Mouse (Mus musculus) erythroblast, adult 5-6 weeks (primary cell): ENCODE results near the gene Nck2. TPM values are rescaled to one million over a fixed set of nuclear protein-coding genes. Genes with fewer than 3 reads are reported as not detected.

ENCODE experiments used
- ATAC-seq: replicated peaks from 2 replicates; pipeline ENCODE4 v1.8.0; 2016; ENCODE audit warnings: moderate number of reproducible peaks, mild to moderate bottlenecking, moderate TSS enrichment, inconsistent platforms; ENCODE audit not compliant: poor library complexity, low FRiP score, severe bottlenecking
- total RNA-seq, 2 experiments: library from RNA; stranded (forward) in 1 of 2; stranded (reverse) in 1 of 2; fragments of 150-400 nt in 1 of 2; fragments of 200-764, 138-1000 nt in 1 of 2; gene quantifications; 2 replicates each; pipeline versions ENCODE4 v1.2.3 to v1.2.4; 2015 to 2017; ENCODE audit warnings: low replicate concordance in 2 of 2

Gene Nck2
- total RNA-seq, 2 experiments from 2014 or later = 0.77 to 2.4 TPM

DNA sequence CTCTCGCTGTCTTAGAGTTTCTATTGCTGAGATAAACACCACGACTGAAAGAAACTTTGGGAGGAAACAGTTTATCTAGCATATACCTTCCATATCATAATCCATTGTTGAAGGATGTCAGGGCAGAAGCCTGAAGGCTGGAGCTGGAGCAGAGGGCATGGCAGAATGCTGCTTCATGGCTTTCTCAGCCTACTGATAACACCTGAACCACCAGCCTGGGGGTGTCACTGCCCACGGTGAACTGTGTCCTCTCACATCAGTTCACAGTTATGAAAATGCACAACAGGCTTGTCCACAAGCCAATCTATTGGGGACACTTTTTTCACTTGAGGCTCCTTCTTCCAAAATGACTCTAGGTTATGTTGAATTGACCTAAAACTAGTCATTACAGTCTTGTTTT, 114.0 kb downstream of the Nck2 start:
- ATAC-seq = peak; percentile 52

- peak; percentile 81 for ATAC-seq
Measured at GRCm38 (mm10) chr1:43559043-43559692, 114.8 kb downstream of the Nck2 start.

GRCm38 (mm10) chr1:43561085-43561484, 116.7 kb downstream of the Nck2 start:
- no peak for ATAC-seq

DNA sequence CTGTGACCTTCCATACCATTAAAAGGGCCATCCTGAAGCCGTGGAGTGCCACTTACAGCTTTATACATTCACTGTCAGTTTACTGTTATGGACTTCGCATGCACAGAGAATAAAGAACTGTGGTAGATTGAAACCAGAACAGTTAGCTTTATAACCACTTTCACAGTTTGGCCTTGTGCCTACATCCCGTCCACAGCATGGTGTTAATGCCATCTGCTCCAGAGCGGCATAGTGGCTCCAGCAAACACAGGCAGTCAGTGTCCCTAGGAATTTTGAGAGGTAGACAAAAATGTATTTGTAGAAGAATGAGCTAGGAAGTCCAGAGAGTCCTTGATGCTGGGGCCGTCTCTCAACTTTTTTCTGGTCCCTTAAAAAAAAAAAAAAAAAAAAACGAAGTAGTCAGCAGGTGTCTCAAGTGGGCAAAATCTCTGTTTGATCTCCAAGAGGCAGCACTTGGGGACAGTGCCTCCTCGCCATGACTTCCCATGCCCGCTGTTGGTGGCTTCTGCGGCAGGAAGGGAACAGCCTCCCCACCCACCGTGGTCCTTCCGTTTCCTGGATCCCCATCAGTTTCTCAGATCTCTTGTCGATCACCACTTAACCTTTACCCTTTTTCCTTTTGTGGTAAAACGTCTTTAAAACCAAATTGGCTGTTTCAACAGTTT, 117.8 kb downstream of the Nck2 start:
- ATAC-seq = no peak

- ATAC-seq = 0 out of 2 replicates have a peak, but pooled peaks have one; percentile 30
Measured at GRCm38 (mm10) chr1:43565260-43565659, 120.9 kb downstream of the Nck2 start.

DNA sequence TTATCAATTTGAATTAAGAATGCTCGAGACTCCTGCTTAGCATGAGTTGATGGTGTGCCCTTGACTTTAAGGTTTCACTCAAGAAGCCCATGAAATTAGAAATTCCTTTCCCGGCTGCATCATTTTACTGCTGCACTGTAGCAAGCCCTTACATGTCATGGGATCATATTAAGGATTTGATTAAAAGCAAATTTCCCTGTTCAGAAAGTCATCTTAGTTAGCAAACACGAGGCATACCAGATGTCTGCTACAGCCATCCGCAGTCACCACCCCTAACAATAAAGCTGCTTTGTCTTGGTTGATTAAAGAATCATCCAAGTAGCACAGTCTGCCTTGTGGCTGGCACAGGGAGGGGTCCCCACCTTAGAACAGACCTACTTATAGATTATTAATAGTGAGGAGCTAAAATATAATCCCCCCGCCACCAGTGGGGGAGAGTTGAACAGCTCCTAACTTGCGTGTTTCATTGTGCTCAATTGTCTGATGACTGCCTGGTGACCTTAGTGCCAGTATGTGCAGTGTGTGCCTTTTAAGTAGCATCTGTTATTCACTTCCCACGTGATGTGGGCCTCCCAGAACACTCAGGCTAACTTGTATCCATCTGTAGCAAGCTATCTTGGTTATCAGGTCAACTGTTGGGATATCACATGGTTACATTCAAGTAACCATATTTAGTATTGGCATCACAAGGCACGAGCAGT, 122.4 kb downstream of the Nck2 start:
- ATAC-seq = no peak

DNA sequence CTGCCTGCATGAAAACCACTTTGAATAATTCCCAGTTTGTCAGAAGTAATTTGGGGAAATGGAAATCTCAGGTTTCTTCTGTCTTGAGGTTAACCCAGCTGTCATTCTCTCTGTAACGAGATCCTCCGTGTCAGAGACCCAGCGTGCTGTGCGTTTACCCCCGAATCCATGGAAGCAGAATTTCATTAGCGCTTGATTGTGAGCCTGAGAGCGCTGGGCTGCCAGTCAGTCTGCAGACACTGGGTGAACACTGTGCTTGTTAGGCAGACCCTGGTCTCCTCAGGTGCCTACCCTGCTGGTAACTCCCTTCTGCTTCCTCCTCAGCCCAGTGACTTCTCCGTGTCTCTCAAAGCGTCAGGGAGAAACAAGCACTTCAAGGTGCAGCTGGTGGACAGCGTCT, 124.4 kb downstream of the Nck2 start:
- ATAC-seq = no peak

DNA sequence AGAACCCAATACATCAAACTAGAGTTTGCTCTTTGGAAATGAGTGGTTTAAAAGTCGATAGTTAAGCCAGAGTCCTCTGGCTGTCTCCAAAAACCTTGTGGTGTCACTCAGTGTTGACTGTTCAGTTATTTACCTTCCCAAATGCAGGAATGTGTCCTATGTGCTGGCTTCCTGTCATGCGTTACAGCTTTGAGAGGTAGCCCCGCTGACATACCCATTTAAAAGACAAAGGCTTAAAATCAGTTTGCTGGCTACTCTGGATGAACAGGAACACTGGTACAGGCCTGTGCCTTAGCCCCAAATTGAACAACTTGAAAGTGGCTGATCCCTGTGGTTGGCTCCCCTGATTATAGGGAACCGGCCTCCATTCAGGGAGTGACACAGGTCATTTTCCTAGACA, 126.7 kb downstream of the Nck2 start:
- ATAC-seq = no peak

- ATAC-seq = no peak
Measured at GRCm38 (mm10) chr1:43574793-43575304, 130.5 kb downstream of the Nck2 start.

DNA sequence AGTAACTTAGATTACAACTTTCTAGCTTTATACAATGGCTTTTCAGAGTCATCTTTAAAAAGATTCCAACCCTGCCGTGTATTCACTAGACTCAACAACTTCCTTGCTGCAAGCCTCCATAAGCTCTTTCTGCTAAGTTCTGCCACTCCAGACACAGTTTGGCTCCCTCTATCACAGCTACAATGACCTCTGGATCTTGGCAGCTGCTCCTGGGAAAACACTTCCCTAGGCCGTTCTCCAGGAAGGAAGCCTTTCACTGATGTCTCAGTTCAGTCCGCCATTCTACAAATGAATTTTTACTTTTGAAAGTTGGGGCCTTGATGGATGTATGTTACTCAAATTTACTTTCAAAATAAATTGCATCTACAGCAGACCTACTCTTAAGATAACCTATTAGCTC, 133.0 kb downstream of the Nck2 start:
- no peak for ATAC-seq

GRCm38 (mm10) chr1:43583564-43583963, 139.2 kb downstream of the Nck2 start:
- ATAC-seq = no peak

DNA sequence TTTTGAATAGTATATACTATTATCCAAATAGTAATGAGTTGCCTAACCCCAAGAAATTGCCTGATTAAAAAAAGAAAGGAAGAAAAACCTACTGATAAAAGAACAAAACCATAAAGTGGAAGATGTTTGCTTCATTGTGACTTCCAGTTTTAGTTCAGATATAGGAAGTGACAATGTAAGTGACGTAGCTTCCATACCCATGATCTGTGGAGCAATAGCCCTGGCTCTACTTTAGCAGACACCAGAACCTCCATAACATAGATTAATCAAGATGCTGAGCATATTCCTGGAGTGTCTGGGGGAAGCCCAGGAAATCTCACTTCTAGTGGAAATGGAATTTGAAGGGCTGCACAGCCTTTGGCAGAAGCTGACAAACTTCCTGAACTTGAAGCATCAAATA, 144.6 kb downstream of the Nck2 start:
- no peak for ATAC-seq

DNA sequence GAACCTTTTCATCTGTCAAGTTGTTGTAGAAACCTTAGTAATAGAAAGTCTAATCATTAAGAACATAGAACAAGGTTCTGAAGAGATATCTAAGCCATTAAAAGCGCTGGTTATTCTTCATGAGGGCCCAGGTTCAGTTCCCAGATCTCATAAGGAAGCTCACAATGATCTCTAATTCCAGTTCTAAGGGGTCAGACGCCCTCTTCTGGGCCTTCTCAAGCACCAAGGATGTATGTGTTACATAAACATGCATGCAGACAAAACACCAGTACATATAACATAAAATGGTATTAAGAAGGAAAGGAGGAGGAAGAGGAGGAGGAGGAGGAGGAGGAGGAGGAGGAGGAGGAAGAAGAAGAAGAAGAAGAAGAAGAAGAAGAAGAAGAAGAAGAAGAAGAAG, 145.5 kb downstream of the Nck2 start:
- no peak for ATAC-seq

GRCm38 (mm10) chr1:43590727-43591126, 146.3 kb downstream of the Nck2 start:
- no peak for ATAC-seq

GRCm38 (mm10) chr1:43593069-43593468, 148.7 kb downstream of the Nck2 start:
- ATAC-seq = no peak

DNA sequence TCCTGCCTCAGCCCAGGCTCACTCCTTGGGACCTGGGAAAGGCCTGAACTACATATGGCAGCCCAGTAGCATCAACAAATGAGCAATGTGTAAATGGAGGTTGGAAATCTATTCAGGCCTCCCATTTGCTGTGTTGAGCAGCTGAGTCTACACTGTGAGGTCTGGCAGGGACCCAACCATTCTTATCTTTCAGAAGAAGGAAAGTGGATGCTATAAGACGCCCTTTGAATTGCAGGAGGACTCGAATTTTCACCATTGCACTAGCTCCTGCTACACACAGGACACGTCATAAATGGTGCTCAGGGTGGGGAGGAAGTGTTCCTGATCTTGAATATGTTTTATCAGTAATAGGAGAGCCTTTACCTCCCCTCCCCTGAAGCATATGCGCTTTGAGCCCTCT, 150.4 kb downstream of the Nck2 start:
- no peak for ATAC-seq

DNA sequence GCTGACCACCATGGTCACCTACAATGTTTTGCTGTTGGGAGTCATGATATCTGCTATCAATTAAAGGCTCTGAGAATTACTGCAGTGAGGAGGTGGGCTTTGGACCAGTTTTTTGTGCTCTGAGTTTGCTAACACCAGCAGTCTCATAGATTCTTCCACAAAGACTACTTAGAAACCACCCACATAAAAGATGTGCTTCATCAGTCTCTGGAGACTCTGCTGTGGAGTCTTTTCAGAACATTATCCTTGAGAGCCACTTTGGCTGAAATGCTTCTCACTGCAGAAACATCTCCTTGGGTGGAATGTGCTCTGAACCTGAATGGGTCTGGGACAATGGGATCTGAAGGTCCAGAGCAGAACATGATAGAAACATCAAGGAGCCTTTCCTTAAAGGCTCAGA, 153.4 kb downstream of the Nck2 start:
- ATAC-seq = no peak

DNA sequence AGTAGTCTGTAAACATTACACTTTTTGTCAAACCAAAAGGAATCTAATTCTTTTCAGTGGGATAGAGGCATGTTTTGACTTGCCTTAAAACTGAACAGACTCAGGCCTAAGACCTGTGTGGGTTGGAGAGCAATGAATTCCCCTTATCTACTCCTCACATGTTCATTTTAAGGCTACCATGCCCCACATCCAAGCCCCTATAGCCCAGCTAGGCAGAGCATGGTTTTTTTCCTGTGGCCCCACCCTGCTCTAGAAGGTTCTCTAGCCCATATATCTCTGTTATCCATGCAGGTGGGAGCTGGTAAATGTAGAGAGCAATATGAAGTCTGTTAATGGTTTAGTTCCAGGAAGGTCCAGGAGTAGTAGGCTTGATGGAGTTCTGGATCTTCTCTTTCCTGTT, 155.1 kb downstream of the Nck2 start:
- ATAC-seq = no peak

- no peak for ATAC-seq
Measured at GRCm38 (mm10) chr1:43601054-43601453, 156.7 kb downstream of the Nck2 start.

DNA sequence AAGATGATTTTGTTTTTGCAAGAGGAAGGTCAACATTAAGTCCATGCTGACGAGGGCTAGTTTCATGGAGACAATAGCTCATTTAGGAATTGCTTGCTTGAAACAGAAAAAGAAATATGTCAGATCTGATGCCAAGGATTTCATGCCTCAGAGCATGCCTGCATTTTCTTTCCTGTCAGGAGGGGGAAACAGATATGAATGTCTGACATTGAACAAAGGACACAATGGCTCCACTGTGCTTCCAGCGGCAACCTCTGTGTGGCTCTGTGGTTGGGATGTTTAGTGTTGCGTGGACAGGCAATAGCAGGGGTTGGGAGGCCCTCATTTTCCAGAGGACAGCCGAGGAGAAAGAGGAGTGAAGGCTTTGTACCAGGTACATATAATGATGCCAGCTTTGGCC, 171.6 kb downstream of the Nck2 start:
- no peak for ATAC-seq
